Mouse (Mus musculus): ENCODE data around the gene Ppfibp1.

Ppfibp1 gene

DNA sequence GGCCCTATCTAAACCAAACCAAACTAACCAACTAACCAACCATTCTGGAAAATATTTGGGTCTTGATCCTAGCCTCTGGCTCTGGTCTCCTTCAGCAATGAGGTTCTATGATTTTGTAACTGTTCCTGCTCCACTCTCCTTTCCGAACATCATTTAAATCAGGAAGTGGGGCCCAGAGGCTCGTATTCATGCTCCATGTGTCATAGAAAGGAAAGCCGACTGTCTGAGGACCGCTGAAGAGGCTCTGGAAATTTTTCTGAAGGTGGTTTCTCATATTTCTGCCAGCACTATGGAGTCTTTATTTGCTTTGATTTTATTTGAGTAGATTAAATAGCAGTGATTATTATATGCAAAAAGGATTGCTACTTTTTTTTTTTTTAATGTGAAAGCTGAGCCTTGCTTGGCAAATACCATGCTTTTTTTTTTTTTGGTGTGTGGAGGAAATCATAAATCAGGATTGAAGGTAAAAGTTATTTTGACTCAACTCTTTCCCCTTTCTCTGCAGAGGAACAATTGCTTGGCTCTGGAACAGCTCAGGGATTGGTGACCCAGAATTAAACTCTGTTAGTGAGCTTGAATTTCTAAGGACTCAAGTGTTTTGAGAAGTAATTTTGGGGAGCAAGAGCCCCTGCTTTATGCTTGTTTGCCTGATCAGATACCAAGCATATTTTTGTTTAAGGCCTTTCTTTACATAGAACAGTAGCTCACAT lies 25.4 kb downstream of the Ppfibp1 start:
- in situ Hi-C loops (cut with MboI, MseI): no loop called here

DNA sequence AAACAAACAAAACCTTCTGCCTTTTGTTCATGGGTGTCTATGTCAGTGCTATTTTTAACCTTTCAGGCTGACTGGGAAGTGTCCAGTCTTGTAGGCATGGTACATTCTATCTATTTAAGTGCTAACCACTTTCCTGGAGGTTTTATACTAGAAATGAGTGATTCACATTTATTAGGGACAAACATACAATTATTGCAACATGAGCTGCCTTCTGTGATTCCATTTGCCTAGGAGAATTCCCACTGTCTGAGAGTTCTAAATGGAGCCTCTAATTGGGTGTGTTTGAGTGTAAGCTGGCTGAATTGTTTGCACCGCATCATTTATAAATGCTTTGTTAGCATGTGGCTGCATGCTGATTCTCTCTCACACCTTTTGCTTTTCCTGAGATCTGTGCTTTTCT lies 27.5 kb downstream of the Ppfibp1 start:
- in situ Hi-C loops (cut with MboI, MseI): no loop called here

DNA sequence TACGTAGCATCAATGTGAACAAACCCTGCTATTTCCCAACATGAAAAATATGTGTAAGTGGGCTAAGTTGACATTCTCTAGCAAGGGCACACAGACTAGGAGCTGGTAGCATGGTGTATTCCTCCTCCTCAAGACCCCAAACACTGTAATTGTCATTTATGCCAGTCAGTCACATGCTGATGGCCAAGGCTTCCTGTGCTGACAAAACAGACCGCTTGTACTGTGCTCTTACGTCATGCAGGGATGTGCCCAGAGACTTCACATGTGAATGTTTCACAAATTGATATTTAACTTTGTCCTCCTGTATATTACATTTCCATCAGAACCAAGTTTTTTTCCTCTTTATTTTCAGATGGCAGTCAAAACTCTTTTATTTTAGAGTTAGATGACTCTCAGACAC lies 29.1 kb downstream of the Ppfibp1 start:
- in situ Hi-C loops (cut with MboI, MseI): no loop called here

DNA sequence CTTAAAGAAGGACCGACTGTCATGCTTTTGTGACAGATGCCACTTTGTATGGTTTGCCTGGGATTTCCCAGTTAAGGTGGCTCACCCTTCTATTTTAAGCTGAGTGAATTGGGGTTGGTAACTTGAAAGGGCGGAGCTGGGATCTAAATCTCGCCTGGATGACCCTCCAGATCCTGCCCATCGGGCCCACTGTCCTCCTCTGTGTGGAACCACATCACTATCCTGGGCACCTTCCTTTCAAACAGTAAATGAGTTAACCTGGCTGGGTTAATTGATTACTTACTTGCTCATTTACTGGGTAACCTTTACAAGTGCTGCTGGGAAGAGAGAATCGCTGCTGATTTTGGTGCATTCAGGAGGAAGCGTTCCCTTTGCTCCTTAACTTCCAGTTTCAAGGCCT lies 30.1 kb downstream of the Ppfibp1 start:
- in situ Hi-C loops (cut with MboI, MseI): no loop called here

DNA sequence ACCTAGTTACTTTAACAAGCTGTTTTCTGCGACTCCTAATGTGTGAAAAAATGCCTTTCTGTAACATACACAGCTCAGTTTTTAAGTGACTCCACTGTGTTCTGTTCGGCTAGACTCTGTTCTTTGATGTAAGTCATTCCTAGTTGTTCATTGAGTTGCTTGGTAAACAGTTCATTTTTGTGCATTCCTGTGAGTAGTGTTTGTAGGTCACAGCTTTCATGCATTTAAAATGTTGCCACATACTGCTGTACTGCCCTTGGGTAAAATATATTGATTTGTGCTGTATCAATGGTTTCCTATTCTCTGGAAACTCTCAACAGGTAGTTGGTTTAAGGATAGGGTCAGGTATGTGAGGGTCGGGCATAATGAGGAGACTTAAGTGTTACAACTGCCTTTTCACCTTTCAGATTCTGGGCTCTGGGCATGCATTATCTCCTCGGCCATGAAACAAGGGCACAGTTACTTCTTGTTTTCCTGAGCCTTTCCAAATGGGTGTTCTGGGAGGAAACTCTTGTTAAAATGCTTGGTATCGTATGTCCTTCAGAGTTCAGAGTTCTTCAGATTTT lies 38.2 kb downstream of the Ppfibp1 start:
- in situ Hi-C loops (cut with MboI, MseI): no loop called here

DNA sequence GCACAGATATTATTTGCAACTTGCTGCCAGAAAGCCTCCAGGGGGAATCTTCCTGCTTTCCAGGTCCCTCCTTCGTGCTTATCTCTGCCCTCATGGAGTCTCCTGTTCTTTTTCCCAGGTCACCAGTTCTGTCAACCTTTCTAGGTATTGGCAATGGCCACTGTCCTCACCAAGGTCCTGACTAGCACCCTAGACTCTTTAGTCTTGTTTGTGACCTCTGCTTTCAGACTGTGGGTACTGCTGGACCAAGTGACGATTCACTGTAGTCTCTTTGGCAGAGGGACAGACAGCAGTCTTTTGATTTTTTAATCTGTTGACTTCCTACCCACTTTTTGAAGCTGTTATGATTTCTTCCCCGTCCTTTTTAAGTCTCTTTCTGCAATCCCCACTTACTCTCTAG lies 39.8 kb downstream of the Ppfibp1 start:
- in situ Hi-C loops (cut with MboI, MseI): no loop called here

DNA sequence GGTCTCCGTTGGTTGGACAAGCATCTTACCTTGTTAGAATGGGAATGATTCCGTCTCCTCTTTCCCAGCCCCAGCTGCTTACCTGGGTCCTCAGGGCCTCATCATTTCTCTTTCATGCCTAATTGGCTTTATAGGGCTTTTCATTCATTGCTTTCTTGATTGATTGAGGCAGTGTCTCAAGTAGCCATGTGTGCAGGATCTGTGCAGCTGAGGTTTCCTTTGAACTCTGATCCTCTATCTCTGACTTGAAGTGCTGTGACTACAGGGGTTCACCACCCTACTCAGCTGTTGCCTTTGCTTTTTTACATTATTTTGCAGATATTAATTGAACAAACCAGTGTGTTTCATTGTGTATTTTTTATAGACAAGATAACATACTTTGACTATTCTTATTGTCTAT lies 40.7 kb downstream of the Ppfibp1 start:
- in situ Hi-C loops (cut with MboI, MseI): no loop called here

DNA sequence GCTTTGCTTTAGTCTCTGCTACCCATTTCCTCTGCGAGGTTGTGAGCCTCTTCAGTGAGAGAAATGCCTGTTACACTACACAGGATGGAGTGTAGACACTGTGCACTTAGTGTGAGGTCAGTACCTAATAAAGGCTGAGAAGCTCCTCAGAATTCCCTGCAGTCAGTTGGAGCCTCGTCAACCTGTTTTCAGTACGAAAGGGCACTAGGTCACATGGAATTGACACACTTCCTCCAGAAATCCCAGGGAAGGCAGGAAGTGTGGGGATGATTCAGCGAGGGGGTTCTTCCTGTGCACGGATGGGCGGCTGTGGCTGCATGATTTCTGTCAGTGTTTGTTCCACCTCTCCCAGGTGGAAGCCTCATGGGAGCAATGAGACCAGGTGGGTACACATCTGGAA lies 44.8 kb downstream of the Ppfibp1 start:
- in situ Hi-C loops (cut with MboI, MseI): no loop called here

DNA sequence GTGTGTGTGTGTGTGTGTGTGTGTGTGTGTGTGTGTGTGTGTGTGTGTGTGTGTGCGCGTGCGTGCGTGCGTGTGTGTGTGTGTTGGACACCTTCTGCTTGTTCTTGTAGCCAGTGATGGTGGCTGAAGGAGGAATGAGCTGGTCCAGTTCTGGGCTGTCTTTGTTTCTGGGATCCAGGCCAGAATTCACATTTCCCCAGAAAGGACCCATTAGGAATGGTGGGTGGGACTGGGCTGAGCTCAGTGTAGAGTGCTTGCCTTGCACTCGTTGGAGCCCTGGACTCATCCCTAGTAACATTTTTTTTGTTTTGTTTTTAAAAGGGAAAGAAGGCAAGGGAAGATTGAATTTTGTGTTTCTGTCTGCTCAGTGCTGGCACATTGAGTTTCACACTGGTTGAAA lies 47.7 kb downstream of the Ppfibp1 start:
- in situ Hi-C loops (cut with MboI, MseI): no loop called here

DNA sequence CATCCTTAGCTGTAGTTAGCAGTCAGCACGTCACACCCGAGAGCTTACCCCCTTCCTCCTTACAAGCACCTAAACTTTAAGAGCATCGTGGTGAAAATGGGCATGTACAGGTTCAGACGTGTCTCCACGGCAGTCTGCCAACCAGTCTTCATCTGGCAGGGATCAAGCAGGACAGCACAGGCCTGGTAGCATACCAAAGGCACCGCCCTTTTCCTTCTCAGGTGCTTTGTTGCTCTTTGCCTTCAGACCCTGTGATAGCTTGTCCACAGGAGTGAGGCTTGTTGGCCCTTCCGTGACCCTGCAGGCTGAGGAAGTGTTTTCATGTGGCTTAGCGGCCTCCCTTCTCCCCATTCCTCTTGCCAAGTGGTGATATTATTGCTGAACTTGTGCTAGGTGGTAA lies 50.7 kb downstream of the Ppfibp1 start:
- in situ Hi-C loops (cut with MboI, MseI): no loop called here

DNA sequence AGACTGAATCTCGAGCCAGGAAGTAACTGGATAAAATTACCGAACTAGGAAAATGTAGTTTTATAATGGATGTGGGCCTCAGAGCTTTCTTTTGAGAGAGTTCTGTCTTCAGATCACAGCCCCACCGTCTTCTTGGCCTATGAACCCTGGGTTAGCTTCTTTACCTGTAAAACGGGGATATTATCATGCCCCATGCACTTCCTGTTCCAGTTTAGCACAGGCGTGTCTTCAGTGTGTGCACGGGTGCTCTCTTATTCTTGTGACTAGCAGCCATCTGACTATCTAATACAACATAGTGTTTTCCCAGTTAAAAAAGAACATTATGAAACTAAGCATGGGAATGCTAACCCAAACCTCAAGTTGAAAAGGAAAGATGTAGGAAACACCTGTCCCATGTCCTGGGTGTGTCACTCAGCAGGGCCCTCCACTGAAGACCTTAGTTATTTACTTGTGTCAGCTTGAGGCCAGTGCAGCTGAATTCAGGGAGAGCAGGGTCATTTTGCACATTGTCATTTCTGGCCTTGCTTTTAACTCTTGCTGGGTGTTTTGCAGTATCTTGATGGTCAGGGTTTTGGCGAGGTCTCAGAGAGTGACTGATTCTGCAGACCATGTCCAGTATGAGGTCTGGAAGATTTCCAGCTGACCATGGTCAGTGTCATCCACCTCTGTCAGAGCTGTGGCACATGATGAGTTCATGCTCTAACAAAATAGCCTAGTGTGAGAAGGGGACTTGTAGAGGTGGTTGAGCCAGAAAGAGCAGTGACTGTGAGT lies 53.4 kb downstream of the Ppfibp1 start:
- in situ Hi-C loops (cut with MboI, MseI): no loop called here

DNA sequence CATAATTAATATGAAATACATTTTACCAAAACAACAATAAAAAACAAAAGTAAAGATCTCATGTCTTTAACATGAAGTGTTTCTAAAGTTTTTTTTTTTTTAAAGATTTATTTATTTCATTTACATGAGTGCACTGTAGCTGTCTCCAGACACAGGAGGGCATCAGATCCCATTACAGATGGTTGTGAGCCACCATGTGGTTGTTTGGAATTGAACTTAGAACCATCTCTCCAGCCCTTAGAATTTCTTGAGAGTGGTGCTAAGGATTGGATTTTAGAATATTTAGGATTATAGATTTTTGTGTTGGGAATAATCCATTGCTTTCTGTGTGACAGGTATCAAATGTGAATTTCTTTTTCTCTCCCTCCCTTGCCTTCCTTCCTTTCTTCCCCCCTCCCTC lies 55.7 kb downstream of the Ppfibp1 start:
- in situ Hi-C loops (cut with MboI, MseI): no loop called here

DNA sequence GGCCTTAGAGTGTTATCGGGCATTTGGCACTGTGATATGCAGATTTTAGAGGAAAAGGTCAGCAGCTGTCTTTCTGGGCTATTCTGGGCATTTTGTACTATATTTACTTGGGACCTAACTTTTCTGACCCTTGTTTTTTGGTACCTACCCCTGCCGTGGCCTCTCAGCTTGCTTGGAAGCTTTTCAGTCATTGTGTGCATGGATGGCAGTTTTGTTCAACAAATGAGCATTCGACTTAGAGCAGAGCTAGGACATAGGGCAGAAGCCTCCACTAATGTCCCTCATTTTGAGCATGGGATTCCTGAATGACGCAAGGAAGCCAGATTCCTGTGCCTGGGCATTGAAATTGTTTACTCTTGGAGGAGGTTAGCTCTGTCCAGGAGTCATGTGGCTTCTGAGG lies 56.5 kb downstream of the Ppfibp1 start:
- in situ Hi-C loops (cut with MboI, MseI): no loop called here

DNA sequence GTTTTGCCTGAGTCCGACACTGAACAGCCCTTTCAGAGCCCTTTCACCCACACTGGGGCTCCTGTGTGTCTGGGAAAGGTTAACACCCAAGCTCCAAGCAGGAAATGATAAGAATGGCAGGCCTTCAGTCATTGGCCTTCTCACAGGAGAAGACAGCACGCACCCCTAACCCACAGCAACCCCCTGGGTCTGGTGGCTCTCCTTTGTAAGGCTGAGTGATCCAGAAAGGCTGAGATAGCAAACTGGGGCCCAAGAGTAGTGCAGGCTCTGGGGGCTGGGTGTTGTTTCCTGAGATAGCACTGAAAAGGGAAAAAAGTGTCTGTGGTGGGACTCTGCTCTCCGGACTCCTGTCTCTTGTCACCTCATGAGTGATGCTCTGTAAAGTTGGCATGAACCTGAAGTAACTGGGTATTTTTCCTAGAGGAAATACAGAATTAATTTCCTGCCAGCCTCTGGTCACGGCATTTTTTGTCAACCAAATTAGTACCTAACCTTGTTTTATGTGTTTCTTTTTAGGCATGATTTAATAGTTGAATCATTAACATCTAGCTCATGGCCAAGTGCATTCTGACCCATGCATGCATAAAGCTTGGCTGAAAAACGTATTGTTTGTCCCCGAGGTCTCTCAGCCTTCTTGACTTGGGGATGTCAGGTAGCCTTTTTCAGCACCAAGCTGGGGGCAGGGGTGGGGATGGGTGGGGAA lies 58.2 kb downstream of the Ppfibp1 start:
- in situ Hi-C loops (cut with MboI, MseI): no loop called here

DNA sequence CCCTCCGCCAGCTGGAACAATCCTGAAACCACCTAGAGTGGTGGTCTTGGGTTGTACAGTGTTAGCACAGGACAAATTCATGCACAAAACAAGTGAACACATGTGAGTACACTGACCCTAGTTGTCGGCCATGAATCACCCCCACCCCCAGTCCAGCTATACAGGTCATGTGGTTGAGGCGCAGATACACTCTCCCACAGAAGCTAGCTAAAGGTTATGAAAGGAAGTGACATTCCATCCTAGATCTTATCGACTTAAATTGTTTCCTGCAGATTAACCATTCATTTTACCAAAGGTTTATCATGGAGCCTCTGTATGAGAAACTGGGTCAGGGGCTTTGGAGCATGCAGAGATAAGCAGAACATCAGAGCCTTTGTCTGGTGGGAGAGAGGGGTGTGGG lies 58.9 kb downstream of the Ppfibp1 start:
- in situ Hi-C loops (cut with MboI, MseI): no loop called here

DNA sequence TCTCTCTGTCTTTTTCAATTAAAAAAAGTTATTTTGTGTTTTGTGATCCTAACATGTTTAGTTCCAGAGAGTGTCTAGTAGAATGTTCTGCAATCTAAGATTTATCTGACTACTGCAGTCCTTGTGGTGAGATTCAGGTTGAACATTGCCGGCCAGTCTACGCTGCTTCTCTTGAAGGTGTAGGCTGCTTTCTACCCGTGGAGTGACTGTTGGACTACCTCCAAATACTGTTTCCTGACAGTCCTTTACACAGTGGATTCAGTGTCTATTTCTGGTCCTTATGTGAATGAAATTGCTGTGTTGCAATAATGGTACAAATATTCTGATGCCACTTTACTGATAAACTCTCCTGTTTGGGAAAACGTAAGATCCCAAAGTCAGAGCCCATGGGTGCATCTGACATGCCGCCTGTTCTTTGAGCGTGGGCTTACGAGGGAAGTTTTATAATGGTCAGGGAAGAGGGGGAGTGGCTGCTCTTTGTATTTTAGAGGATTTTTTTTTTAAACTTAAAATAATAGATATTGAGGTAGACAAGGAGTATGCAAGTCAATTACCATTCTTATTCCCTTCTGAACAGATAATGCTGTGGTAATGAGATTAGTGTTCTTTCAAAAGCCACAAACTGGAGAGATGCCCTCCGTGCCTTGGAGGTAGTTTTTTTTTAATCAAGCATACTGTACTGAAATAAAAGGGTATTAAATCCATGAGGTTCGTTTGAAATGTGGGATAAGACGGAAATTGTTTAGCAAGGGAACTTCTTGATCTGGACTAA lies 61.6 kb downstream of the Ppfibp1 start:
- in situ Hi-C loops (cut with MboI, MseI): no loop called here

DNA sequence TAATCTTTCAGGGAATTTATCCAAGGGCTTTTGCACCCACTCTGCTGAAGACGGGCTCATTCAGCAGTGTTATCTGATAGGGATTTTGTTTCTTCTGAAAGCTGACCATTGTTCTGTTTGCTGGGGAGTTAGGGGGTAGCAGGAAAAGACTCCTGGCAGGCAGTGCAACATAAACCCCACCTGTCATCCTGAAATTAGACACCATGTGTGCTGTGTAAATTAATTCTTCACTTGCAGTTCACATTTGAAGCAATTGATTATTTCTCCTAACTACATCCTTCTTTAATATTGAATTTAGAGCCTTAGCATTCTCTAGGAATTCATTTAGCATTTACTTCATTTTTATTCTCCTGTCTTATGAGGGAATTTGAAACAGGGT lies 62.2 kb downstream of the Ppfibp1 start:
- in situ Hi-C loops (cut with MboI, MseI): no loop called here

DNA sequence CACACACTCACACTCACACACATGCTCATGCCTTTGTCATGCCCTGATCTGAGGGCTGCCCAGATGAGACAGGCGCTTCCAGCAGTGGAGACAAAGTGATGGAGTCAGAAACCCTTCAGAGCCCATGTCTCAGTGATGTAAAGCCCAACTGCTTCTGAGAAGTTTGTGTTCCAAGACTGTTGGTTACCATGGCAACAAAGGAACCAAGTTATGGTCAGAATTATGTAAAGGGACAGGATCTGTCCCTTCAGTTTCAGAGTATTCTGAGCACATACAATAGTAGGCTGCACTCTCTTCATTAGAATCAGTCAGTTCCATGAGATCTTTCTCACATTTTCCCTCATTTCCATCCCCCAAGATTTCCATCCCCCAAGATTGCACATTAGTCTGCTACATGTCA lies 66.0 kb downstream of the Ppfibp1 start, which contains the start of gene 1700034J05Rik:
Gene 1700034J05Rik, minus strand, starts transcription at position 165 of the 400 bp plus-strand sequence.
- in situ Hi-C loops (cut with MboI, MseI): no loop called here

DNA sequence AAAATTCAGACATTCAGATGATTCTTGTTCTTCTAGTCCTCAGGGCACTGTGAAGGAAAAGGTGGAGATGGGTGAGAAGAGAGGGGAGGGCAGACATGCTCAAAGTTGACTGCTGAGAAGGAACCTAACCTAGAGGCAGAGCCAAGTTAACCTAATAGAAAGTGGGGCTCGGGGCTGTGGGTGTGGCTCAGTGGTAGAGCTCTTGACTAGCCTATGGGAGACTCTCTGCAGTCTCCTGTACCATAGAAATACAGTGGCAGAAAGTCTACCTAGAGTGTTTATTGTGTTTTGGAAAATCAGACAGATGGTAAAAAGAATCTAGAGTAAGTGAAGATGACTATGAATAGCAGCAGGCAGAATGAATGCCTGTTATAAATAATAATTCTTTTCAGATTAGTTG lies 67.2 kb downstream of the Ppfibp1 start:
- in situ Hi-C loops (cut with MboI, MseI): no loop called here

DNA sequence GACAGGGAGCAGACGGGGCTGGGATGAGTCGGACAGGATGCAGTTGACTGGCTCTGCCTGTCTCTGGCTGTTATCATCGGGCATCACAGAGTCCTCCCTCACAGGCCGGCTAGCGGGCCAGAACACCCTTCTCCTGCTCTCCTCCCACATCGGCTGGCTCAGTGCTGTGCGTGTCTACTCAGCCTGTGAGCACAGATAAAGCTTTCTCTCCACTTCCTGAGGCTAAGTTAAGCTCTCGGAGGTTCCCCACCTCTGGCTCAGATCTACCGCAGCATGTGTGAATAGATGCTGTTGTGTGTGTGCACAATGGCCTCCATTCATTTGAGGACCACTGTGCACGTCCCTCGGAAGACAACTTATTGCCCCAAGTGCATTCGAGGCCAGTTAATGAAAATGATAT lies 67.6 kb downstream of the Ppfibp1 start:
- in situ Hi-C loops (cut with MboI, MseI): no loop called here

DNA sequence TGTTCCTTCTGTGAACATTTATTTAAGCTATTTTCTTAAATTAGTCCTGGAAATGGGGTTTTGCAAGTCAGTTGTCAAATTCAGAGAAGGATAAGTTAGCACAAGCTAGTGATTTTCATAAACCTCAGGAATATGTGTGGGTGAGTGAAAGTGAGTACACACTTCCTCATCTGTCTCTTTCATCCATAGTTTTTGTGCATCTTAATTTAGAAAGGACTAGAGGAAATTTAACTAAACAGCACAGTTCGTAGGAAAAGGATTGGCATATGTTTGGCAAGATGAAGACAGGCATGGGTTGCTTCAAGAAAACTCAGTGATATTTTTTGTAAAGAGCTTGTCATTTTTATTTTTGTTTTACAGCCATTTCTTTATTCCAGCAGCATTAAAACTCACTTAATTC lies 68.7 kb downstream of the Ppfibp1 start:
- in situ Hi-C loops (cut with MboI, MseI): no loop called here

DNA sequence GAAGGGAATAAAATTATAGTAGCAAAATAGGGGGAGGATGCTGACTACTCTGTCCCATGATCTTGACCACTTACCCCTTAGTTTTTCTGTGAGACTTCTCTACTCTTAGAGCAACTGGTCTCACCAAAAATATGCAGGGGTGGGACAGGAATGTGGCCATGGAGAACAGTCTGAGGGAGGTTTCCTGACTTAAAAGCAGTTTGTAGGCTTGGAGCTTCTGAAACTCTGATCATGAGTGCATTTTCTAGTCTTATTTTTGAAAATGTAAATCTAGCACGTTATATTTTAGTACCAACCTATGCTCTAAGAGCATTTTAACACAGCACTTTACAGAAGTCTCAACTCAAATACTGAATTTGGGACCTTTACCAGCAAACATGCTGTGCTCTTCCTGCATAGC lies 70.4 kb downstream of the Ppfibp1 start:
- in situ Hi-C loops (cut with MboI, MseI): no loop called here
